Mouse (Mus musculus) T-helper 2 cell (primary cell): ENCODE results near the gene Soat2.

Source experiments
- in situ Hi-C: fragments of 300-600 bp; cut with MboI, MseI; formaldehyde crosslinking; loops from one replicate; pipeline ENCODE4 v1.15.1; 2025; ENCODE audit warnings: high pct_unique_total_duplicates

Soat2 gene

DNA sequence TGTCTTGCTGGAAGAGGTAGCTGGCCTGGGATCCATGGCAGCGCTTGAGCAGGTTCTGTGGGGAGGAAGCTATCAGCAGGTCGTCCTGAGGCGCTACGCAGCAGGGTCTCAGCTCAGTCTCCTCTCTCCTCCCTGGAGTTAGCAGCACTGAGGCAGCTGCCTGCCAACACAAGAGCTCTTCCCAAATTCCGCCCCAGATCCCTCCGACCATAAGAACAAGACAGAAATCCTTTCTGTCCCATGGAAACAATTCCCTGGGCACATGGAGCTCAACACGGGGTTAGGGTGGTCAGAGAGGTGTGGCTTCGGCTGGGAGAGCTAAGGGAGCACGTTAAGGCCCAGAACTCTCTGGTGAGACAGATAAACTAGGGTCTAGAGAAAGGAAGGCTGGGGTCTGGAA, 28.8 kb downstream of the Soat2 start:
- in situ Hi-C loops = loop anchor here (5.0 kb wide), 1 partner anchor 43 kb away; no protein-coding TSS in a partner anchor

DNA sequence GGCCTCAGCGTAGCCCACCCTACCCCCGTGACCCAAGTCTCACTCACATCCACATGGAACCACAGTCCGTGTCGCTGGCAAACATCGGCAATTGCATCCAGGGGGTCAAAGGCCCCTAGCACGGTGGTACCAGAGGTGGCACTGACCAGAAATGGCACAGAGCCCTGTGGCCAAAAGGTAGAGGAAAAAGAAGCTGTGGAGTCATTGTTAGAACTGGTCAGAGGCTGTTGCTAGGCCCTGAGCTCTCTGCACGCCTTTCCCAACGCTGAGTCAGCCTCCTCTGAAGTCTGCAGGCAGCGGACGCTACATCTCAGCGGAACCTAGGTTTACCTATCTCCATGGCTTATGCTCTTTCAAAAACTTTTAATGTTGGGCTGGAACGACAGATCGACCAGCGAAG, 29.6 kb downstream of the Soat2 start:
- in situ Hi-C loops = loop anchor here (5.0 kb wide), 1 partner anchor 42 kb away; no protein-coding TSS in a partner anchor

DNA sequence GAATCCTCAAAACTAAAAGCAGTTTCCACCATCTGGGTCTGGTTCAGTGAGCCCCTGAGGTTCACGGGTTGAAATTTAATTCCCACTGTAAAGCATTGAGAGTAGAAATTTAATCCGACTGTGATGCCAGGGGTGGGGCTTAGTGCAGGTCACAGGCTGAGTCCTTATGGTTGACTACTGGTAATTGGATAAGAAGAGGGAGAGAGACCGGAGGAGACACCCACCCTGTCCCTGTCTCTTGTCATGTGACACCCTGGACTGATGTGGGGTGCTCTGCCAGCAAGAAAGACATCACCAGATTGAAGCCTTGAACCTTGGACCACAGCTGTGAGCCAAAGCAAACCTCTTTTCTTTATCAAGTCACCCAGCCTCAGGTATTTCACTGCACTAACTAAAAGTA, 32.8 kb downstream of the Soat2 start:
- in situ Hi-C loops = no loop called here

DNA sequence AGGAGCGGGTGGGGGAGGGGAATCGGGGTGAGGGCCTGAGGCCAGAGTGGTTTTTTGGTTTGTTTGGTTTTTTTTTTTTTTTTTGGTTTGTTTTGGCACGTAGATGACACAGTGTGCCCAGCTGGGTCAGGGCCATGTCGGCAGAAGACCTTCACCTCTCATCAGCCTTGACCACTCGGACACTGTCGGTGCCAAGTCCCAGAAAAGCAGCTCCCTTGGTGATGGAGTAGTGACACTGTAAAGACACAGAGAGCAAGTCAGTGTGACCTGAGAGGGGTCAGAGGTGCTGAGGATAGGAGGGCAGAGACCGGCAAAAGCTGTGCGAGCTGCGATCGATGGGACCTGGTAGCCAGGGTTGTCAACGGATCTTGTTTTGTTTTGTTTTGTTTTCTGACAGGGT, 35.9 kb downstream of the Soat2 start:
- in situ Hi-C loops = no loop called here

DNA sequence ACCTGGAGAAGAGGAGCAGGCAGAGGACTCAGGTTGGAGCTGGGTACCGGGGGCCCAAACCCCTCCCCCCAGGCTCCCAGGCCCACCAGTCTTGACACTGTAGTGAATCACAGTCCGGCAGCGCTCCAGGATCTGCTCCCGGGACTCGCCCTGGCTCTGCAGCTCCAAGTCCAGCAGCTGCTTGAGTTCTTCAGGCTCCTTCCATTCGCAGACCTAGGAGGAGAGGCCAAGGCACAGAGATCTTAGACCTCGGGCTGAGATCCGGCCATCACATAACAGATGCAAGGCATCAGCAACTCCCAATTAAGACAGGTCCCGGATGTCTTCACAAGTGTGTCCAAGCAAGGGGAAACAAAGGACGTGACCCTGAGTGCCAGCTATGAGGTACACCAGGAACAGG, 37.8 kb downstream of the Soat2 start:
- in situ Hi-C loops = no loop called here

DNA sequence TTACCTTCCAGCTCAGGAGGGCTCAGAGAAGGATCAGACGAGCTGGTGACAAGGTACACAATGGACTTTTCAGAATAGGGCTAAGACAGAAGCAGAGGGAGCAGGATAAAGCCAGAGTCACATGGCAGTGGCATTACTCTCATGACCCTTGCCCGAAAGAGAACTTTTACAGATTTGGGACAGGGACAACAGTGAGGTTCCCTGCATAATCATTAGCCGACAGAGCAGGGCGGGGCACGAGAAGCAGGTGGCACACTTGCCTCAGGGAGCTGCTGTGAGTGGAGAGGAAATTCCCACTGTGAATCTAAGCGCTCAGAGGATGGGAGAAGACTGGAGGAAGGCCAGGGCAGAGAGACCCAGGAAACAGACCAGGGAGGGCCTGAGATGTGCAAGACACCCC, 38.6 kb downstream of the Soat2 start:
- in situ Hi-C loops = no loop called here

DNA sequence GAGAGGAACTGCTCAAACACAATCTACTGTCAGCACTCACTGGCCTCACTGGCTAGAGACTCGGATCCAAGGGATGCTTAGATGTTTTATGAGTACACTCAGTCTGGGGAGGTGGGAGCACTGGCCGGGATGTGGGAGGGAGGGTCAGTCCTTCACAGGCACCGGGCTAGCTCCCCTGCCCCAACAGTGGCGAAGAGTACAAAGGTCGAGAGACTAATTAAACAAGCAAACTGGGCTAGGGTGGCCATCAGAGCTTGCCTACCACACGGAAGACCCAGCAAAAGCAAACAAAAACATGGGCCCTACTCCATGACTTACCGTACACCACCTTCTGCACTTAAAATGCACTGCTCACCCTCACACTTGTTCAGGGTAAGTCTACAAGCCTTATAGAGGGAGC, 41.4 kb downstream of the Soat2 start:
- in situ Hi-C loops = no loop called here

DNA sequence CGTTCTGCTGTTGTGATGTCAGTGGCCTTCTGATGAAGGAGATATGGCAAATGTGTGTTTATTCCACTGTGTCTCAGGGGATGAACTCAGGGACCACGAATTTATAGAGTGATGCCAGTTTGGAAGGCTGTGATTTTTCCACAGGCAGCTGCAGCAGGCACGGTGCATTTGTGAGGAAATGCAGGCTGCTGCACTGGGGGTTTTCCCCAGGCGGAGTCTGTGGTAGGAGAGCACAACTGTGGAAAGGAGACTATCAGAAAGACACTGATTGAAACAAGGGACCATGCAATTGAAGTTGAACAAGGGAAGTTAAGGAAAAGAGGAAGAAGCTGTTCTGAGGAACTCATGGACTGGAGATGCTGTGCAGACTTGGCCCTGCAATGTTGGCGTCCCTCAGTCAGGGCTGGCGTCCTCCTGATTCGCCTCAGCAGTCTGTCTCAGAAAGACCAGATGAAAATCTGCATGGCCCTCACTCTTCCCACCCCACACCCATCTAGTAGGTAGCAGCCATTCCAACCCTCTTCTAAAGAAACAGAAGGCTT, 42.0 kb downstream of the Soat2 start:
- in situ Hi-C loops = no loop called here

DNA sequence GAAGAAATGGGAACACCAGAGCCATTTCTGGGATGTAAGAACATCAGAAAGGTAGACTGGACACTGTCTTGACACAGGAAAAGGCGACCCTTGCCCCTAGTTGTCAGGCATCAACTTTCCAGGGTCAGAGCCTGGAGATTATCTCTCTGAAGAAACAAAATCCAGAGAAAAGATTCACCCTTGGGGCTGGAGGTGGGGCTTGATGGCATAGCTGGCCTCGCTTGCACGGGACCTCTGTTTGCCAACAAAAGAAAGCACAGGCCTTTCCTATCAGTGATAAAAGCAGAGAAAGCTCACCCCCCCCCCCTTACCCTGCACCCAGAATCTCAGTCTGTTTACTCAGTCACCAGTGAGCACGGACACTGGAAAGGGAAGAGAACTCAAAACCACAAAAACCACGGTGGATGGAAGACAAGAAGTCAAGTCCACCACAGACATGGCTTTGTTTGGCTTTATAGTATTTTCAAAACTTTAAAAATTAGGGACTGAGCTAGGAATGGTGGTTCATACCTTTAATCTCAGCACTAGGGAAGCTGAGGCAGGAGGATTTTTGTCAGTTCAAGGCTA, 42.6 kb downstream of the Soat2 start:
- in situ Hi-C loops = no loop called here

DNA sequence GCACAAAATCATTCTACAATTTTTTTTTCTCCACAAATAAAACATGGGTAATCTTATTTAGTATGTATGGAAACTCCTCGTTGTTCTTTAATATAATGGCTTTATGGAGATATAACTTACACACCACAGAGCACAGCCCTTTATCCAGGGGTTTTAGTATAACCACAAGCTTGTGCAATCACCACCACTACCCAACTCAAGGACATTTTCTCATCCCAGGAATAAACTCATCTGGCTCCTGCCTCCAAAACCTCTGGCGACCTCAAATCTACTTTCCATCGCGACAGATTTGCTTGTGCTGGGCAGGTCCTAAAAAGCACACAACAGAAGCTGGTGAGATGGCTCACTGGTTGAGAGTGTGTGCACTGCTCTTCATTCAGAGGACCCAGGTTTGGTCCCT, 43.3 kb downstream of the Soat2 start:
- in situ Hi-C loops = no loop called here

DNA sequence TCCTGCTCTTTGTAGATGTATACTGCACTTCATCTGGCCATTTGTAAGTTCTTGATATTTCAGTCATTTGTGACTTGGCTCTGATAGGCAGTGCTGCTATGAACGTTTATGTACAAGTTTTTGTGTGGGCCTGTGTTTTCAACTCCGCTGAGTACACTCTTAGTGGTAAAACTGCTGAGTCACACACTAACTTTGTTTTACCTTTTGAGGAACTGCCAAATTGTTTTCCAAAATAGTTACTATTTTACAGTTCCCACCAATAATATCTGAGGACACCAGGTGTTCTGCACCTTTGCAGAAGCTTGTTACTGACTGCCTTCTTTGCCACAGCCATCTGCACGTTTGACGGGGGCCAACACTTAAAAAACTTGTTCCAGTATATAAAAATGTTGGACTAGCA, 44.1 kb downstream of the Soat2 start:
- in situ Hi-C loops = no loop called here

DNA sequence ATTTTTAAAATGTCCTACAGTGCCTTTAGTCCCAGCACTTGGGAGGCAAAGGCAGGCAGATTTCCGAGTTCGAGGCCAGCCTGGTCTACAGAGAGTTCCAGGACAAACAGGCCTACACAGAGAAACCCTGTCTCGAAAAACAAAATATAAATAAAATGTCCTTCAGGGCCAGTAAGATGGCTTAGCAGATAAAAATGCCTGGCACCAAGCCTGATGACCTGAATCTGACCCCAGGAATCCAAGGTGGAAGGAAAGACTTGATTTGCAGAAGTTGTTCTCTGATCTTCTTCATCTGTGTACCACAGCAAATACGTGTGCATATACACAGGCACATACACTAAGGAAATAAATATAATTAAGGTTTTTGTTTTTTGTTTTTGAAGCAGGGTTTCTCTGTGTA, 45.0 kb downstream of the Soat2 start:
- in situ Hi-C loops = no loop called here

DNA sequence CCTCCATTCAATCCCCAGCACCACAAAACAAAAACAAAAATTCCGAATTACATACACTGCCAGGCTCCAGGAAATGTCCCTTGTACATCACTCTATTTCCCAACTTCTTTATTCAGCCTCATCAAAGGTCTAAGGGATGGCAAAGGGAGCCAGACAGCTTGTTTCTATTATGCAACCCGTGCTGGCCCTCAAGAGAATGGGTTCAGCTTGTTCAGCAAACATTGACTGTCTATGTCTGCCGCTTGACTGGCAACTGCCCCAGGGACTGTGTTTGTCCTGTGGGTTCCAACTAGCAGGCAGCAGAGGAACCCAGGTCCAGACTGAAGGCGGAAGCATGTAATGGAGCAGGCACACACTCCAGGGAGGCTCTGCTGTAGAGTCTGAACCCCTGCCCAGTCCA, 48.5 kb downstream of the Soat2 start:
- in situ Hi-C loops = no loop called here

DNA sequence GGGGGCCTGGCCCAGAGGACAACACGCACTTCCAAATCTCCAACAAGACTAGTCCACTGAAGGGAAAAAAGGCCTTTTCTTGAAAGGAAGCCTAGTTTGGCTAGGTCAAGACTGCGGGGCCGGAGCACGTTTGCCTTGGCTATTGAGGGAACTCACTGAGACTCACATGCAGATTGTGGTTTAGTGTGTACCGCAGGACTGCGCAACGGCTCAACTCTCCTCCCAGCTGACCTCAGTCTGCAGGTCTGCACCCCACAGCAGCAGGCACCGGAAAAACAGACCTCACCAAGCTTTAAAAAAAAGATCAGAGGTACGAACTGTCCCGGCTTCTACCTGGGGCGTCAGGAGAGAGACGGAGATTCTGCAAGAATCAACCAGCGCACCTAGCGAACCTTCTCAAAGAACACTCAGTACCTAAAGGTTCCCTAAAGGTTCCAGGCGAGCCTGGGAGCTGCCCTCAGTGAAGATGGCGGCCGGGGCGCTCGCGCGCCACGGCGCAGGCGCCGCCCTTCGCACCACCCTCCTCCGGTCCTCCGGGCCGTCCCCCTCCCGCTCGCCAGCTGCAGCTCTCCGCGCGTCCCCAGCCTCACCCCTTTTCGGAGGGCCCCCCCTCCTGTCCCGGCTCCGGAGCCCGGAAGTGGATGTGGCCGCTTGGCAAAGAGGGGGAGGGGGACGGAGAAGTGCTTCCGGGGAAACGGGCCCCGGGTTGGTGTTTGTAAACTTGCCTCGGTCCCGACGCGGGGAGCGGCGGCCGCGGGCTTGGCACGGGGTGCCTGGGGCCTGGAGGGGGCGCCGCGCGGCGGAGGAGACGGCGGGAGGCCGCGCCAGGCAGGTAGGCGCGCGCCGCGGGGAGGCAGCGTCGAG, 52.9 kb downstream of the Soat2 start, which contains the start of gene Zfp740:
TSS of gene Zfp740 (plus strand) at position 279 of the 864 bp plus-strand sequence.
- in situ Hi-C loops = no loop called here

DNA sequence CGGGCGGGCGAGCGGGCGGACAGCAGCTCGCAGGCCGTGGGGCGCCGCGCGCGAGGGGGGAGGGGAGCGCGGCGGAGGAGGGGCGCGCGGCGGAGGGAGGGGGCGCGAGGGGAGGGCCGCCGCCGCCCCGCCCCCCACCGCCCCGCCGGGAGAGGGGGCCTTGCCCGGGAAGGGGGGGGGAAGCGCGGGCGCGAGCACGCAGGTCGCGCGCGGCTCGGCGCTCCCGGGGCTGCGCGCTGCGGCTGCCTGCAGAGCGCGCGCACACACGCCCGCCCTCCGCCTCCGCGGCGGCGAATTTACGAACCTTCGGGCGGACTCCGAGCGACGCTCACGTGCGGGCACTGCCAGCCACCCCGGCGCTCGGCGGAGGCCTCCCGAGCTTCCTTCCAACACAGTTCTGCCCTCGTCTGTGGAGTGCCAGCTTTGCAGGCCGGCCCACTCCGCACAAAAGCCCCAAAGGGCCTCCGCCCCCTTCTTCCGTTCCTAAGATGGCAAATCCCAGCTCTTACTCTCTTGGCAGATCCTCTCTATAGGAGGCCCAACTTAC, 53.6 kb downstream of the Soat2 start:
- in situ Hi-C loops = no loop called here

DNA sequence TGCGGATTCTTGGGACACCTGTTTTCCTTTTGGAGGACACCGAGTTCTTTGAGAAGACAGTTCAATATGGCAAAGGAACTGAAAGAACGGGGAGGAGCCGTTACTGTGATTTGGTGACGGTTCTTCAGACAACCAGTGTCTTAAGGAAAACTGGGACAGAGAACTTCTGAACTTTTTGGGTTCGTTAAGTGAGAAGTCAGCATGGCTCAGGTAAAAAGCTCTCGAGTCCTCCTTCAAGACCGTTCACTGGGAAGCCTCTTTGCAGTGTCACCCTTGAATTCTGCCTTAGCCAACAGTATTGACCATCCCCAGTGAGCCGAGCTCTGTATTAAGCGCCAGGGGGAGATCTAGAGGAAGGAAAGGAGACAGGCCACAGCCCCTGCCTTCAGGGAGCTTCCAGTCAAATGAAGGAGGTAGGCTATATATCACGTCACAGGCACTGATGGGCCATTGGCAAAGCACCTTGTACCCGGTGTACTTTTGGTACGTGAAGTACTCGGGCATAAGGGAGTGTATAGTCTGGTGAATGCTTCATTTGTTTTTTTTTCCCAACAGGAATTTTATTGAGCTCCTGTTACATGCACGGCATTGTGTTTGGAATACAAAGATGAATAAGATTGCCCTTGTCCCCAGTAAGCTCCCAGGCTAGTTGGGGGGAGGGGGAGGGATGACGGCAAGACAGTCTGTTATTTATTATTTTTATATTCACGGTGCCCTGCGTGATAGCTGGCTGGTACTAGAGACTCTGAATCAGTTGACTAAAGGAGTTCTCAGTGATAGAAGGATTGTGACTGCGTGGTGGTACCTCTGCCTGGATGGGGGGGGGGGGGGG, 54.6 kb downstream of the Soat2 start, which contains the start of gene Csad:
TSS of gene Csad (minus strand) at position 51 of the 832 bp plus-strand sequence.
- in situ Hi-C loops = no loop called here

DNA sequence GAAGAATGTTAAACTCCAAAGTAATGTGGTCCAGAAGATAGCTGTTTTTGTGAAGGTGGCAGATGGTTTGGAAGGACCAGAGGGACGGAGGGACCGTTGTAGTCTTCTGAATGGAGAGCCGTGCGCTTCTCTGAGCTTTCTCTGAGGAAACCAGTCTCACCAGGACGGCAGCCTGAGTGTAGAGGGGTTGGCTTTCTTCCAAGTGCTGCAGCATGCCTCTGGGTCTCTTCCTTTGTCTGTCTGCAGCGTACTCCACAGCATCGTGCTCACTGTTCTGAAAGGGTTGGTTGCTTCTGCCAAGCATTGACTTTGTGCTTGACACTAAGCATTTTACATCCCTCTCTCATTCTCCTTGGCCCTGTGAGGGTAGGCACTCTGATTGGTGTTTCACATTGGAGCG, 55.5 kb downstream of the Soat2 start:
- in situ Hi-C loops = no loop called here

DNA sequence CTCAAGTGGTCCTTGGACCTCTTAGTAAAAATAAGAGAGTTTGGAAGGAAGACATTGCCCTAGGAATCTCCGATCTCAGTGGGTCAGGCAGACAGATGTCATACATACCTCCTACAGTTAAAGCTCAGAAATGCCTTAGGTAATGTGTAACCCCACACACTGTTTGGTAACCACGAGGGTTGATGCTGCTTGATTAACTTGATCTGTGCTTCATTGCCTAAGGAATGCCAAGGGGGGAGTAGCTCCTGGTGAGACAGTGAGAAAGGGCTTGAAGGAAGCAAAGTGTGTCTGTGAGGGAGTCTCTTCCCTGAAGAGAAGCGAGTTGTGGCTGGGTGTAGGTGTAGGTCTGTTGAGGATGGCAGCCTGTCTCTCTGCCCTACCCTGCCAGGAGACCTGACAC, 57.0 kb downstream of the Soat2 start:
- in situ Hi-C loops = no loop called here

DNA sequence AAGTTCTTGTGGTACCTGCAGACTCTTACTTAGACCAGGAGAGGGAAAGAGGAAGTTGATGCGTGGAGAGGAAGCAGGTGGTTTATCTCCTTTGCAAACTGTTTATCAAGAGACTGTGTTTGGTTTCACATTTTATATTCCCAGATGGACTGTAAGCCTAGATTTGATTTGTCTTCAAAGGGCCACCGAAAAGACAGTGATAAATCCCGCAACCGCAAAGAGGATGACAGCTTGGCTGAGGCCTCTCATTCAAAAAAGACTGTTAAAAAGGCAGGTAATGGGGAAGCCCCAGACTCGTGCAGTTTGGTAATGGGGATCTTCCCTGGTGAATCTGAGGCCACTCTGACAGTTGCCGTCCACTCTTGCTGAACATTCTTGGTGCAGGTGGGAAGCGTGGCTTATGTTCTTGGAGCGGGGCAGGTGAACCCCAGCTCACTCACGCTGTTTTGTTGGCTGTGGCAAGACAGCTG, 57.8 kb downstream of the Soat2 start:
- in situ Hi-C loops = no loop called here

DNA sequence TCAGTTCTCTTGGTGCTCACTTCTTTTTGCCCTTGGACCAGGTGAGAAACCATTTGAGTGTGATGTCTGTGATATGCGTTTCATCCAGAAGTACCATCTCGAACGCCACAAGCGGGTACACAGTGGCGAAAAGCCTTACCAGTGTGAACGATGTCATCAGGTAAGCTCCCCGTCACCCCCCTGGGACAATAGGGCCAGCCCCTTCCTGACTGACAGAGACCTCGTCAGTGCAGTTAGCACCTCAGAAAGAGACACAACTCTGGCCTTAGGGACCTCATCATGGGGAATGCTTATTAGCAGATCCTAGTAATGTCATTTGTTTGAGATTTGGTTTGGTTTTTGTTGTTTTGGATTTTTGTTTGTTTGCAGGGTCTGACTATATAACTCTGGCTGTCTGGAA, 58.8 kb downstream of the Soat2 start:
- in situ Hi-C loops = no loop called here

DNA sequence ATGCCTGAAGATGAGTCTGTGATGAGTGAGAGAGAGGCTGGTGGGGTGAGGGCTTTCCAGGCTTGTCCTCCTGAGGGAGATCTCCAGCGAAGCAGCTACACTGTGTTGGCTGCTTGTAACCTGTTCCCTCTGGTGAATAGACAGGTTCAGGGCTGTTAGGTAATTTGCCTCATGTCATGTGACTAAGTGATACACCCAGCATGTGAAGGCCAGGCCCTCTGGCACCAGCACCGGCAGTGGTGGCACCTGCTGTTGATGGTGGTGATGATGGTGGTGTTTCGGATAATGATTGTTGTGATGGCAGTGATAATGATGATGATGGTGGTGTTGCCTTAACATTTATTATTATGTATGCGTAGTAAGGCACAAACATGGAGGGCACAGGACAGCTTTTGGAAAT, 60.5 kb downstream of the Soat2 start:
- in situ Hi-C loops = no loop called here

DNA sequence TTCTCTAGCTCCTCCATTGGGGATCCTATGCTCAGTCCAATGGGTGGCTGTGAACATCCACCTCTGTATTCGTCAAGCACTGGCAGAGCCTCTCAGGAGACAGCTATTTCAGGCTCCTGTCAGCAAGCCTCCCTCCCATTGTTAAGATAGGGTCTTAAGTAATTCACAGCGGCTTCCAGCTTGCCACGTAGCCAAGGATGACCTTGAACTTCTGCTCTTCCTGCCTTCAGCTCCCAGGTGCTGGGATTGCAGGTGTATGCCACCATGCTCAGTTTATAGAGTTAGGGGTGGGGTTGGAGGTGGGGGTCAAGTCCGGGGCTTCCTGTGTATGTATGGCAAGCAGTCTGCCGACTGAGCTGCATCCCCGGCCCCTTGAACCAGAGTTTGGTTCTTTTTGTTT, 61.6 kb downstream of the Soat2 start:
- in situ Hi-C loops = no loop called here
